Mouse (Mus musculus) liver, embryonic 15.5 days (tissue): ENCODE results near the gene Anapc15. TPM values are rescaled to one million over a fixed set of nuclear protein-coding genes. Genes with fewer than 3 reads are reported as not detected.
"Not testable (repeated sequence)": the region's sequence is repeated elsewhere in the genome, so short reads cannot be mapped to it uniquely, and the experiment has no call there.

Source experiments
- ATAC-seq: fragments of 200-750 bp; cut with Nextera tagmentation; 2 replicates; pipeline ENCODE4 v1.8.0; 2017; ENCODE audit warnings: moderate number of reproducible peaks, mild to moderate bottlenecking, moderate library complexity; ENCODE audit not compliant: insufficient read depth
- H3K27ac ChIP-seq: fragments of 300-500 bp; sonication (generic); replicated peaks from 2 replicates; pipeline ENCODE4 v1.5.1; 2015; ENCODE audit warnings: mild to moderate bottlenecking, inconsistent platforms
- H3K27me3 ChIP-seq: fragments of 300-500 bp; sonication (generic); 2 replicates; pipeline ENCODE4 v1.6.1; 2015; ENCODE audit warnings: mild to moderate bottlenecking, inconsistent platforms
- H3K36me3 ChIP-seq: fragments of 300-500 bp; sonication (generic); replicated peaks from 2 replicates; pipeline ENCODE4 v1.6.1; 2015; ENCODE audit warnings: moderate library complexity, mild to moderate bottlenecking, inconsistent platforms
- H3K4me1 ChIP-seq: fragments of 300-500 bp; sonication (generic); replicated peaks from 2 replicates; pipeline ENCODE4 v1.6.1; 2015; ENCODE audit warnings: inconsistent platforms
- H3K4me2 ChIP-seq: fragments of 300-500 bp; sonication (generic); 2 replicates; pipeline ENCODE4 v1.6.1; 2015; ENCODE audit warnings: moderate library complexity, mild to moderate bottlenecking, inconsistent platforms
- H3K4me3 ChIP-seq: fragments of 300-500 bp; sonication (generic); replicated peaks from 2 replicates; pipeline ENCODE4 v1.5.1; 2015; ENCODE audit warnings: mild to moderate bottlenecking, inconsistent platforms
- H3K9ac ChIP-seq: fragments of 300-500 bp; sonication (generic); 2 replicates; pipeline ENCODE4 v1.6.1; 2015; ENCODE audit warnings: moderate library complexity, mild to moderate bottlenecking, inconsistent platforms
- H3K9me3 ChIP-seq: fragments of 300-500 bp; sonication (generic); replicated peaks from 2 replicates; pipeline ENCODE4 v1.6.1; 2016; ENCODE audit warnings: inconsistent platforms
- WGBS: fragments of 180-500 bp; shearing (Covaris S2); methylation state at CpG from one replicate; pipeline ENCODE4 v1.1.7; 2015; ENCODE audit warnings: mixed read lengths; ENCODE audit not compliant: insufficient replicate concordance; 5-methylcytosine and 5-hydroxymethylcytosine counted together
- microRNA-seq: library from miRNA; unstranded; fragments of <30 nt; microRNA quantifications from one replicate; pipeline ENCODE4, GENCODE M21; 2016
- polyA plus RNA-seq: library from polyadenylated mRNA; unstranded; fragments of >200 nt; fragmentation: Nextera tagmentation; extraction: Ambion mirVana; gene quantifications from 2 replicates; pipeline ENCODE4 v1.2.1, GENCODE M21; 2015

The Anapc15 gene
- polyA plus RNA-seq, 1 experiment from 2014 or later, result 44.5 TPM

DNA sequence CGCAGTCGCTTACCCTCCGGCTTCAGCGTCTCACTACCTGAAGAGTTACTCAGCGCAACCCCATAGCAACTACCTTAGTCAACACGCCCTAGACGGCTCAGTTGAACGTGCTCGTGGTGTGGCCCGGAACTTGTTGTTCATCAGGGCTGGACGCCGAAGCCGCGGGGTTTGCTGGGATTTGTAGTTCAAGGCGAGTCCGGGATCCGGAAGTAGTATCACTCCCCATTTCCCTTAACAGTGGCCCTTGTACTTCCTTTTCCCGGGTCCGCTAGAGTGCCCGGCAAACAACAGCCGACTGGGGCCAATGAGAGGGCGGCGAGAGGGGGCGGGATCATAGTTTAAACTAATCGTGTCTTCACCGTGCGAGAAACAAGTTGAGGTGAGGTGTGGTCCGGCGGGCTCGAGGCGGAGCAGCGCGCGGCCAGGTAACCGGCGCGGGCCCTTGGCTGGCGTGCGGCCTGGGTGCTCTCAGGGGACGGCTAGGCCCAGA is 70.3 kb downstream of the Anapc15 start, which contains the start of the genes Lrrc51 and Numa1:
TSS of gene Lrrc51 (minus strand) at position 145 of the 490 bp plus-strand sequence.
TSS of gene Numa1 (plus strand) at position 361 of the 490 bp plus-strand sequence.
- Histone ChIP-seq H3K9me3 (no peaks in the 10 kb centered on the region), H3K4me2 (peak within 1 kb of the TSS; percentile 84)

DNA sequence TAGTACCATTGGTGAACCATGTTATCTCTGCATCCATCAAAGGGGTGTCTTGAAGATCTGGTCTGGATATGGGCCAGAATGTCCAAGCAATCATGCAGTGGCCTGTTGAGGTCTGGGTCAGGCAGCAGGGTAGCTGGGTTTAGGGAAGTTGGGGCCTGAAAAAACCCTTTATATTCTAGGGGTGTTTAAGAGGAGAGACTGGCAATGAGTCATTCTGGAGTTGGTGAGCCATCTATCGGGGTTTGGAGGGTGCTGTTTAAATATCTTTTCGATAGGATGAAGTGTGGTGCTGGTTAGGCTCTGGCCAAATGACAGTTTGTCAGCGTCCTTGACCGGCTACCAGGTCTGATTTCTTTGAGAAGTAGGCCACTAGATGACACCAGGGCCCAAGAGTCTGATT is 72.4 kb downstream of the Anapc15 start:
- Histone ChIP-seq H3K4me3 (peak overlapping the region; percentile 94), H3K27ac (peak overlapping the region; percentile 45; the same call in 1 of the 2 replicates), H3K9me3 (no peaks in the 10 kb centered on the region), H3K4me2 (peak overlapping the region; percentile 84), H3K27me3 (no peaks in the 10 kb centered on the region), H3K36me3 (peaks cover 38% of the 10 kb centered on the region), H3K4me1 (peaks cover 53% of the 10 kb centered on the region), H3K9ac (peak overlapping the region; percentile 91)
- WGBS, result 81% methylated on average over 4 of the region's 4 CpGs
- ATAC-seq, result no peak

More for the DNA sequence above, 70.3 kb downstream of the Anapc15 start, which contains the start of the genes Lrrc51 and Numa1:
- Histone ChIP-seq H3K27ac (peak within 1 kb of the TSS; percentile 95), H3K4me3 (peak within 1 kb of the TSS; percentile 94), H3K4me1 (peaks cover 45% of the 10 kb centered on the region), H3K9ac (peak within 1 kb of the TSS; percentile 91), H3K36me3 (peaks cover 24% of the 10 kb centered on the region), H3K27me3 (no peaks in the 10 kb centered on the region)
- peak; percentile 98 for ATAC-seq
- under 1% methylated on average over 40 of the region's 40 CpGs for WGBS

DNA sequence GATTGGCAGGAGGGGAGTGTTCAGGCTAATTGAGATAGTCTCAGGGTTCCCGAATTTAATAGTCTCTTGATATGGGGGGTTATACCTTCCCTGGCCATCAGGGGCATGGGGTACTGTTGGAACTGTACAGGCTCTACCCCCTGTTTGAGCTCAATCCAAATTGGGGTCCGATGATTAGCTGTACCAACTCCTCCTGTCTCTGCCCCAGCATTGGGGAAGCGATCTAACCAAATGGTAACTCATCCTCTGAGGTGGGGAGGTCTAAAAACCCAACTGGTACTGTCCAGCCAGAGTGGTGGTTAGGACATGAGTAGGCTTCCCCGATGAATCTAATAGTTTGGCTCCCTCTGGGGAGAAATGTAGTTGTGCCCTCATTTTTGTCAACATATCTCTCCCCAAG is 73.5 kb downstream of the Anapc15 start:
- Histone ChIP-seq H3K9ac (no peak overlapping the region), H3K27me3 (no peaks in the 10 kb centered on the region), H3K4me2 (no peak overlapping the region), H3K4me1 (peaks cover 63% of the 10 kb centered on the region), H3K27ac (no peak overlapping the region), H3K4me3 (no peak overlapping the region), H3K9me3 (no peaks in the 10 kb centered on the region), H3K36me3 (peaks cover 42% of the 10 kb centered on the region)
- 86% methylated on average over 4 of the region's 4 CpGs for WGBS
- no peak for ATAC-seq

DNA sequence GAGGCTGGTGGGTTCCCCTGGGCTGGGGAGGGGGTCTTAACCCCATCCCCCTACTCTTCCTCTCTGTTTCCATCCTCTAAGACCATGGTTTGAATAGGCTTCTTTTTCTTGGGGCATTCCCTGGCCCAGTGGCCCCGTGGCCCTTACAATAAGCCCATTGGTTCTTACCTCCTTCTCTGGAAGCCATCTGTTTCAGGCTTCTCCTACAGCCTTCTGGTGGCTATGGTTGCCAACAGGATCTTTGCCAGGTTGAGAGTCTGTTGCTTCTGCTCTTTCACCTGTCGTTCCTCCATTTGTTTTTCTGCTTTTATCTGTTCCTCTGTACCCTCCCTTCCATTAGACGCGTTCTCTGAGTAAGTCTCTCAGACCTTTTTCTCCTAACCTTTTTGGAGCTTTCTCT is 74.1 kb downstream of the Anapc15 start:
- Histone ChIP-seq H3K4me1 (peaks cover 63% of the 10 kb centered on the region), H3K9me3 (no peaks in the 10 kb centered on the region), H3K27me3 (no peaks in the 10 kb centered on the region), H3K36me3 (peaks cover 42% of the 10 kb centered on the region), H3K4me3 (no peak overlapping the region), H3K4me2 (no peak overlapping the region), H3K27ac (no peak overlapping the region), H3K9ac (no peak overlapping the region)
- ATAC-seq, result no peak
- 86% methylated on average over 4 of the region's 4 CpGs for WGBS

- Histone ChIP-seq H3K36me3 (peaks cover 42% of the 10 kb centered on the region), H3K27ac (no peak overlapping the region), H3K4me1 (peaks cover 57% of the 10 kb centered on the region), H3K4me2 (no peak overlapping the region), H3K9me3 (no peaks in the 10 kb centered on the region), H3K4me3 (no peak overlapping the region), H3K27me3 (no peaks in the 10 kb centered on the region), H3K9ac (no peak overlapping the region)
- no peak for ATAC-seq
- 82% methylated on average over 2 of the region's 2 CpGs for WGBS
Measured at GRCm38 (mm10) chr7:101938348-101938747, 74.8 kb downstream of the Anapc15 start.

DNA sequence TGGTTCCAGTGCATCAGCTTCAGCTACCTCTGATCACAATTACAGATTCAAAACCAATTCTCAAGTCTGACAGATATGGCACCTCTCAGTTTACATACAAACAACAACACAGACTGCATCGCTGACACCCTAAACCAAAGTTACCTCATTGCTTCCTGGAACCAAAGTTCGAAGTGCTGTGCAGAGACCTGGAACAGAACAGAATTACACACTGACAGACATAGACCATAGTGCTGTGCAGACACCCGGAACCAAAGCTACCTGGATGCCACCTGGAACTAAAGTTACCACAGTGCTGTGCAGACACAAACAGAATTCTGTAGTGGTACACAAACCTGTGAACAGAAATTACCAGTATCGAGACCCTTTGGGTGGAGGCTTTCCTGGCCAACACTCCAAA is 76.2 kb downstream of the Anapc15 start:
- no peak overlapping the region for H3K4me3 ChIP-seq
- WGBS, result 86% methylated on average over 4 of the region's 4 CpGs
- H3K9me3 ChIP-seq, result no peaks in the 10 kb centered on the region
- H3K4me1 ChIP-seq, result peaks cover 64% of the 10 kb centered on the region
- no peaks in the 10 kb centered on the region for H3K27me3 ChIP-seq
- no peak overlapping the region for H3K9ac ChIP-seq
- H3K4me2 ChIP-seq, result no peak overlapping the region
- peaks cover 42% of the 10 kb centered on the region for H3K36me3 ChIP-seq
- no peak overlapping the region for H3K27ac ChIP-seq
- no peak for ATAC-seq

DNA sequence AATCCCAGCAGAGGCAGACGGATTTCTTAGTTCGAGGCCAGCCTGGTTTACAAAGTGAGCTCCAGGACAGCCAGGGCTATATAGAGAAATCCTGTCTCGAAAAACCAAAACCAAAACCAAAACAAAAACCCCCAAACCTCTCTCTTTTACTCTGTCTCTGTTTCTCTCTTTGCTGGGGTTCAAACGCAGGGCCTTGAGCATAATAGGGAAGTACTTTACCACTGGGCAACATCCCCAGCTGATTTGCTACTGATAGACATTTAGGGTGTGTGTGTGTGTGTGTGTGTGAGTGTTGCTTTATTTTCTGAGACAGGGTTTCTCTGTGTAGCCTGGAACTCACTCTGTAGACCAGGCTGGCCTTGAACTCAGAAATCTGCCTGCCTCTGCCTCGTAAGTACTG is 85.5 kb downstream of the Anapc15 start:
- H3K27ac ChIP-seq, H3K27me3 ChIP-seq, H3K36me3 ChIP-seq, H3K9ac ChIP-seq, H3K4me3 ChIP-seq, H3K9me3 ChIP-seq, ATAC-seq, H3K4me2 ChIP-seq: not testable (repeated sequence)
- 57% methylated on average over 5 of the region's 5 CpGs for WGBS
- H3K4me1 ChIP-seq, result peaks cover 35% of the 10 kb centered on the region

Small RNAs within 50 kb of the gene (microRNA-seq; reads per million reads assigned to microRNA genes)
- gene Gm22655, result not detected

Other genes with a start within 250 kb of the Anapc15 start
- gene Clpb, start 200.1 kb upstream of the Anapc15 start, polyA plus RNA-seq, result 23.2 and 23.9 TPM in 2 replicates
- gene Phox2a, start 45.4 kb upstream of the Anapc15 start, polyA plus RNA-seq, result not detected in 2 replicates
- gene Inppl1, start 25.5 kb upstream of the Anapc15 start, polyA plus RNA-seq, result 6.3 and 7.0 TPM in 2 replicates
- gene Folr2, start 6.5 kb upstream of the Anapc15 start, polyA plus RNA-seq, result 6.1 and 7.7 TPM in 2 replicates
- gene Folr1, start 7.1 kb downstream of the Anapc15 start, polyA plus RNA-seq, result 0.24 and 0.62 TPM in 2 replicates
- 68.8 and 69.0 TPM in 2 replicates for gene Lamtor1, start 42.2 kb downstream of the Anapc15 start, polyA plus RNA-seq
- gene Tomt, start 42.6 kb downstream of the Anapc15 start, polyA plus RNA-seq, result 0.08 and 0.15 TPM in 2 replicates
- gene Lrrc51, start 70.2 kb downstream of the Anapc15 start, polyA plus RNA-seq, result 1.6 and 1.7 TPM in 2 replicates
- 30.1 and 33.6 TPM in 2 replicates for gene Numa1, start 70.4 kb downstream of the Anapc15 start, polyA plus RNA-seq
- gene Il18bp, start 155.0 kb downstream of the Anapc15 start, polyA plus RNA-seq, result 22.9 and 31.8 TPM in 2 replicates
- 11.5 and 14.4 TPM in 2 replicates for gene Rnf121, start 201.8 kb downstream of the Anapc15 start, polyA plus RNA-seq
- gene Xndc1, start 201.8 kb downstream of the Anapc15 start, polyA plus RNA-seq, result 11.4 and 13.3 TPM in 2 replicates
- gene Xntrpc, start 202.0 kb downstream of the Anapc15 start, polyA plus RNA-seq, result 0.30 TPM in 1 of 2 replicates, not detected in the other
- 0.36 TPM in 1 of 2 replicates, not detected in the other for gene Trpc2, start 219.4 kb downstream of the Anapc15 start, polyA plus RNA-seq
- 0.77 and 1.6 TPM in 2 replicates for gene Art1, start 238.0 kb downstream of the Anapc15 start, polyA plus RNA-seq
- gene Art5, start 245.8 kb downstream of the Anapc15 start, polyA plus RNA-seq, result 0.25 and 0.30 TPM in 2 replicates